8 mouse cellular contexts compared by ENCODE assay signal in the genomic region with DNA sequence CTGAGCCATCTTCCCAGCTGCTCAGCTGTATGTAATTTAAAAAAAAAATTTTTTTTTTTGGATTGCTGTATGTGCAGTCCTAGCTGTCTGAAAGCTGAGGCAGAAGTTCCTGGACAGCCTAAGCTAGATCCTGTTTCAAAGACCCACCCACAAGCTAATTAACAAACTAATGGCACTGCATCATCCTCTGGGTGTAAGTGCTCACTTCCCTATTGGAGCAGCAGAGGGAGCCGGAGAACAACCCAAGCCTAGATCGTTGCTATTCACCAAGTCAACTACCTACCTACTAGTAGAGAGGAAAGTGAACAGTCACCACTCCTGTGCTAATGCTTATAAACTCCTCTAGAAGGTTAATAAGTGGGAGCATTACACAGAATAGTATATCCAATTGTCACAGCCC. TPM values are rescaled to one million over a fixed set of nuclear protein-coding genes. Genes with fewer than 3 reads are reported as not detected.
DNase-seq lines count a peak whose midpoint lies in the region; ATAC-seq and TF ChIP-seq lines count a peak whose summit lies in the region.

No protein-coding gene starts in this region.

- TF ChIP-seq CTCF in hindbrain, postnatal 0 days (IDR thresholded peaks at IDR 0.05; ENCODE audit: low read depth): peak; percentile 84

- H3K4me2 ChIP-seq in forebrain, embryonic 14.5 days (ENCODE audit: low read length): no peak overlapping the region
- no peak overlapping the region for H3K4me2 ChIP-seq in hindbrain, postnatal 0 days (ENCODE audit: low read depth, low read length)

- H3K9me3 ChIP-seq in forebrain, embryonic 14.5 days (replicated peaks; ENCODE audit: control insufficient read depth, low read length): no peaks in the 10 kb centered on the region
- no peaks in the 10 kb centered on the region for H3K9me3 ChIP-seq in hindbrain, postnatal 0 days (ENCODE audit: low read length)

- DNase-seq in urinary bladder, postnatal 25 days (ENCODE audit: low spot score): peak; percentile 26
- DNase-seq in urinary bladder, postnatal 10 days (ENCODE audit: low spot score): no peak
- DNase-seq in forebrain, embryonic 14.5 days (ENCODE audit: low spot score): peak; percentile 76
- peak; percentile 74 for DNase-seq in hindbrain, postnatal 0 days (ENCODE audit: low spot score)
- DNase-seq in layer of hippocampus, postnatal 36 days: peak; percentile 30 to 43
- peak; percentile 45 for DNase-seq in thymus, postnatal 14 days

- H3K4me3 ChIP-seq in forebrain, embryonic 14.5 days (ENCODE audit: low read depth, low read length): no peak overlapping the region
- no peak overlapping the region for H3K4me3 ChIP-seq in hindbrain, postnatal 0 days (ENCODE audit: low read length)

- no peaks in the 10 kb centered on the region for H3K27me3 ChIP-seq in forebrain, embryonic 14.5 days (replicated peaks; ENCODE audit: control insufficient read depth, insufficient read depth, low read length)
- no peaks in the 10 kb centered on the region for H3K27me3 ChIP-seq in hindbrain, postnatal 0 days (ENCODE audit: insufficient read depth, low read length)

- H3K4me1 ChIP-seq in forebrain, embryonic 14.5 days (ENCODE audit: control insufficient read depth, insufficient read depth, low read length): no peaks in the 10 kb centered on the region
- H3K4me1 ChIP-seq in hindbrain, postnatal 0 days (ENCODE audit: insufficient read depth, low read length): no peaks in the 10 kb centered on the region

- 0 out of 2 replicates have a peak, but pooled peaks have one; percentile 51 for ATAC-seq in cerebellum, adult (ENCODE audit: insufficient number of reproducible peaks, low FRiP score, low TSS enrichment)
- ATAC-seq in forebrain, embryonic 14.5 days: peak; percentile 58
- peak; percentile 78 for ATAC-seq in hindbrain, postnatal 0 days
- peak; percentile 91 for ATAC-seq in megakaryocyte-erythroid progenitor cell, adult 5-6 weeks (replicated peaks; ENCODE audit: low FRiP score, low TSS enrichment, poor library complexity, severe bottlenecking)

- 43% methylated on average over 2 of the region's 2 CpGs for WGBS in forebrain, embryonic 14.5 days
- 46% methylated on average over 2 of the region's 2 CpGs for WGBS in hindbrain, postnatal 0 days

- no peak overlapping the region for H3K9ac ChIP-seq in forebrain, embryonic 14.5 days (ENCODE audit: low read length)
- no peak overlapping the region for H3K9ac ChIP-seq in hindbrain, postnatal 0 days (replicated peaks; ENCODE audit: low read length)

- no peak overlapping the region for H3K27ac ChIP-seq in forebrain, embryonic 14.5 days (ENCODE audit: low read depth, low read length)
- no peak overlapping the region for H3K27ac ChIP-seq in hindbrain, postnatal 0 days

- peaks cover 92% of the 10 kb centered on the region for H3K36me3 ChIP-seq in forebrain, embryonic 14.5 days (ENCODE audit: control insufficient read depth, insufficient read depth, low read length)
- H3K36me3 ChIP-seq in hindbrain, postnatal 0 days (ENCODE audit: insufficient read depth, low read length): peaks cover 54% of the 10 kb centered on the region

RNA-seq across cellular contexts. Expression of a gene that starts 52.6 kb away (rescaled TPM):
- polyA plus RNA-seq in forebrain, embryonic 14.5 days (2014; fragmentation: Nextera tagmentation; extraction: Ambion mirVana): 14.7 and 19.8 TPM in 2 replicates
- total RNA-seq in hindbrain, postnatal 0 days (2014; rRNA removed): 15.7 and 19.6 TPM in 2 replicates
- polyA plus RNA-seq in hindbrain, postnatal 0 days (2015; fragmentation: Nextera tagmentation; extraction: Ambion mirVana): 18.1 and 19.7 TPM in 2 replicates
- total RNA-seq in layer of hippocampus, postnatal 36 days (2021): 10 to 100 TPM; 37.3 to 52.1 TPM
- total RNA-seq in megakaryocyte-erythroid progenitor cell, adult 5-6 weeks (2014; fragmentation: Nextera tagmentation): 42.2 and 43.0 TPM in 2 replicates
- 14.7 and 18.3 TPM in 2 replicates for total RNA-seq in megakaryocyte-erythroid progenitor cell, adult 5-6 weeks (2017)

RNA-seq across cellular contexts. Expression of a gene that starts 58.4 kb away (rescaled TPM):
- polyA plus RNA-seq in forebrain, embryonic 14.5 days (2014; fragmentation: Nextera tagmentation; extraction: Ambion mirVana): 59.2 and 75.4 TPM in 2 replicates
- total RNA-seq in hindbrain, postnatal 0 days (2014; rRNA removed): 75.1 and 79.2 TPM in 2 replicates
- polyA plus RNA-seq in hindbrain, postnatal 0 days (2015; fragmentation: Nextera tagmentation; extraction: Ambion mirVana): 18.7 and 21.6 TPM in 2 replicates
- total RNA-seq in layer of hippocampus, postnatal 36 days (2021): 10 to 100 TPM; 61.4 to 74.3 TPM
- 87.0 and 108 TPM in 2 replicates for total RNA-seq in megakaryocyte-erythroid progenitor cell, adult 5-6 weeks (2014; fragmentation: Nextera tagmentation)
- 117 and 119 TPM in 2 replicates for total RNA-seq in megakaryocyte-erythroid progenitor cell, adult 5-6 weeks (2017)
